Mouse (Mus musculus): Measurements from ENCODE around the gene Myo18b.
A peak's percentile ranks its signal among the peaks of the same experiment; 100 is the strongest.

Myo18b gene

GRCm38 (mm10) chr5:112663701-112664100, 232.5 kb downstream of the Myo18b start:
- no peak for DNase-seq

GRCm38 (mm10) chr5:112660924-112661431, 235.2 kb downstream of the Myo18b start:
- DNase-seq: no peak

GRCm38 (mm10) chr5:112659295-112659694, 236.9 kb downstream of the Myo18b start:
- no peak for DNase-seq

- DNase-seq: no peak
Observed at GRCm38 (mm10) chr5:112656811-112657210, 239.4 kb downstream of the Myo18b start.

GRCm38 (mm10) chr5:112655986-112656541, 240.1 kb downstream of the Myo18b start:
- no peak for DNase-seq

GRCm38 (mm10) chr5:112655529-112655928, 240.6 kb downstream of the Myo18b start:
- no peak for DNase-seq

GRCm38 (mm10) chr5:112652036-112652435, 244.1 kb downstream of the Myo18b start:
- no peak for DNase-seq

GRCm38 (mm10) chr5:112649164-112649702, 246.9 kb downstream of the Myo18b start:
- DNase-seq: no peak

- no peak for DNase-seq
Observed at GRCm38 (mm10) chr5:112646871-112647270, 249.3 kb downstream of the Myo18b start.

GRCm38 (mm10) chr5:112645535-112645934, 250.6 kb downstream of the Myo18b start:
- no peak for DNase-seq

- DNase-seq: peak; percentile 38
Observed at GRCm38 (mm10) chr5:112643533-112644272, 252.5 kb downstream of the Myo18b start.

- DNase-seq: peak; percentile 66
Observed at GRCm38 (mm10) chr5:112642731-112643130, 253.4 kb downstream of the Myo18b start.

- DNase-seq: no peak
Observed at GRCm38 (mm10) chr5:112641770-112642169, 254.4 kb downstream of the Myo18b start.

GRCm38 (mm10) chr5:112641131-112641530, 255.0 kb downstream of the Myo18b start:
- DNase-seq: no peak

GRCm38 (mm10) chr5:112640651-112641050, 255.5 kb downstream of the Myo18b start:
- no peak for DNase-seq

Measured in cerebellum, adult 9-10 months (tissue).